Mouse (Mus musculus): ENCODE measurements around the gene Plk3.

Gene Plk3

DNA sequence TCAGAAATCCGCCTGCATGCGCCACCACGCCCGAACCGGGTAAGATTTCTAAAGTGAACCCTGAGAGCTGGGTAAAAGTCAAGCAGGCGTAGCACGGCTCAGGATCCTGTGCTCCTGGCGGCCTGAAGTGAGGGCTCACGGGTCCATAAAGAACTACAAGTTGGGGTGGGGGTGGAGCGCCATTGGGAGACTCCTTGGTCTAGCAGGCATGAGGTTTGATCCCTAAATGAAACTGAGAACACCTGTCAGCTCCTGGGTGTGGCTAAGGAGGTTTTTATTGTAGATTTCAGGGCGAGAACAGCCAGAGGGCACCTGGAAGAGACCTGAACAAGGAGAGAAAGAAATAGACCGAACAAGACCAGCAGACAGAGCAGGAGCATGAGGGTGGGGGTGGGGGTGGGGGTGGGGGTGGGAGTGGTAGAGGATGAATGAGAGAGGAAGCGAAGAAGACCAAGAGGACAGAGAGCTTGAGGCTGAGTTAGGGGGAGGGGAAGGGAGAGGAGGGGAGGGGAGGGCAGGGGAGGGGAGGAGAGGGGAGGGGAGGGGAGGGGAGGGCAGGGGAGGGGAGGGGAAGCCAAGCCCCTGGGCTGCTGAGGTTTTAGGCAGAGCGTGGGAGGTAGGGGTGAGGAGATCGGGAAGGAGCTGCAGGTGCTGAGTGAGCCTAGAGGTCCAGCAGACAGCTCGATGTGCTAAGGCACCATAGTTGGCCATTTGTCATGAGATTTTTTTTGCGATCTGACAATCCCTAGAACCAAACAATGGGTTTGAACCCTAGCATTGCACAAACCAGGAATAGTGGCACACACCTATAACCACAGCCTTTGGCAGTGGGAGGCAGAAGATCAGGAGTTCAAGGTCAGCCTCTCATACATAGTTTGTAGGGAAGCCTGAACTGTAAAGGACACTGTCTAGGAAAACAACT is 4.8 kb upstream of the Plk3 start:
- DNase-seq (ENCODE audit: low spot score in 2 of 2), result no peak

DNA sequence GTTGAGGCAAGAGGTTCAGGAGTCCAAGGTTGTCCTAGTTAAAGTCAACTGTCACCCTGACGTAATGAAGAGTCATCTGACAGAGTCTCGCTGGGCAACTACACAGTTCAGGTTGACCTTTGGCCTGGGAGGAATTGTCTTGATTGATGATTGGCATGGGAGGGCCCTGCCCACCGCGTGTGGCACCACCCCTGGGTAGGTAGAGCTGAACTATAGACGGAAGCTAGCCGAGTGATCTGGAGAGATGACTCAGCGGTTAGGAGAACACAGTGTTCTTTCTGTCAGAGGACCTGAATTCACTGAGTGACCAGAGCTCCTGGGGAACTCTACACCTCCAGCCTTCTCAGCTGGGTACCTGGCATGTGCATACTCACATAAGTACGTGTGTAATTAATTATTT is 2.3 kb upstream of the Plk3 start:
- DNase-seq (ENCODE audit: low spot score in 2 of 2), result peak in 1 of 2 experiments; percentile 65

DNA sequence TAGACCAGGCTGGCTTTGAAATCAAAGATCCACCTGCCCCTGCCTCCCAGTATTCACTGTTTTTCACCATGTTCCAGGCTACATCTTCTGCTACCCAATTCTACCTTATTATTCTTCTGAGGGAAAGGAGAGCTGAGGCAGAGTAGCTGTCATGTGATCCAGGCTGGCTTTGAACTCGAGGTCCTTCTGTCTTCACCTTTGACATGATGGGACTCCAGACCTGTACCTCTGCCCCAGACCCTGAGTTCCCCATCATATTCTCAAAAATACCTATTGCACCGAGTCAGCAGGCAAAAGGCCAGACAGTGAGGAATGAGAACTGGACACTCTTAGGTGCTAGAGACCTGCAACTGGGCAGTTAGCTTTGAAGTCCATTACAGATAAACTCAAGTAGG is 835 bp upstream of the Plk3 start:
- no peak for DNase-seq (ENCODE audit: low spot score in 2 of 2)

DNA sequence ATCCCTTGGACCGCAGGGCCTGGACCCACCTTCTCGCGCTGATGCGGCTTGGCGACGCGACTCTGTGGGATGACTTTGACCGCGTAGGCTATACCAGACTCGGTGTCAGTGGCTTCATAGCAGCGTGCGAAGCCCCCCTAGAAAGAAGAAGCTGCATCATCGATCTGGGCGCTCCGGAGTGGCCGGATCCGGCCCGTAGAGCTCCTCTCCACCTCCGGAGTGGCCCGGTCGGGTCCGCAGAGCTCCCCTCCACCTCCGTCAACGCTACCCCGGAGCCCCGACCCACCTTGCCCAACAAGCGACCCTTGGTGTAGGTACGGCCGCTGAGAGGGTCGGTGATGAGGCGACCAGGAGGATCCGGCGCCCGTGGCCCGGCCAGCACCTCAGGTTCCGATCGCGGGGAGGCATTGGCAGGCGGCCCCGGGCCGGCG is 382 bp downstream of the Plk3 start:
- DNase-seq (ENCODE audit: low spot score in 2 of 2), result no peak

DNA sequence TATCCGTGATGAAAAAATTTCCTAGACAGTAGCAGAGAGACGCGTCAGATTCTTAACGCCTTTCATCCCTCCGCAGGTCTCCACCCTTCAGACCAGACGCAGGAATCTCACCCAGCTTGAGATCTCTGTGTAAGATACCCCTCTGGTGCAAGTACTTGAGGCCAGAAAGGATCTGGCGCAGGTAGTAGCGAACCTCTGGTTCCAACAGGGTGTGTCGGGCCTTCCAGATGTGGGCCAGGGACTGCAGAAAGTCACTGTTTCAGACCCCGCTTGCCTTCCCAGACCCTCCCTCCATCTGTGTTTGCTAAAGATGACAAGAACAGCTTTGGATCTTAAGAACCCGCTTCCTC is 994 bp downstream of the Plk3 start:
- no peak for DNase-seq (ENCODE audit: low spot score in 2 of 2)

DNA sequence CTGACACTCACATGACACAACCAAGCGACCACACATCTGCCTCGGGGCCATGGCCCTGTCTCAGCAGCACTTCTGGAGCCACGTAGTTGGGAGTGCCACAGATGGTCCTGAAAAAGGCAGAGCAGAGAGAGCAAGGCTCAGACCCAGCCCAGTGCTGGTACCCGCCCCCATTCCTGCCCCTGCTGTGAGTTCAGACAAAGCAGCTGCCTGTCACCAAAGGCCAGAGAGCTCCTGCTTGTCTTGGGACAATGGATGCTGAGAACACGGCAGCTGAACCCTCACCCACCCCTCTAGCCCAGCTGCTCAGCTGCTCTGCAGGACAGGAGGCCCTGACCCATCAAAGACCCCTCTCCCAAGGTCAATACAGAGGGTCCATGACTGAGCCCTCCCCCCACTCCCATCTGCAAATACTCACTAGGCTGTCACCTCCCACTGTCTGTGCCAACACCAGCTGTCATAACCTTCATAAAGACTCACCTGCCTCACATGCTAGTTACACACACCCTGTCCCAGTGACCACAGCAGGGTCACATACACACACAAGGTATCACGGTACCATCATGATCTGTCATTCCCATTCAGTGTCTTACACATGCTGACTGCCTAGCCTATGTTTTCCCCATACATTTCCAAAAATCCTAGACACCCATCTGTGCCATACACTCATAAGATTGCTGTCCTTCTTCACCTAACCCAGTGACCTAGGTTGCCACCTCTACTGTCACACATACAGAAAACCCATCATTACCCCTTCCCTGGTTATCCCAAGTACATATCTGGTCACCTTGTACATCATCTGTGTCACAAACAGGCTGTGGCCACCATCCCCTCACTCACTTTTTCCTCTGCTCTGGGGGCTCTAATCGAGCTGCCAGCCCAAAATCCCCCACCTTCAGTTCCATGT is 1.6 kb downstream of the Plk3 start:
- no peak for DNase-seq (ENCODE audit: low spot score in 2 of 2)

DNA sequence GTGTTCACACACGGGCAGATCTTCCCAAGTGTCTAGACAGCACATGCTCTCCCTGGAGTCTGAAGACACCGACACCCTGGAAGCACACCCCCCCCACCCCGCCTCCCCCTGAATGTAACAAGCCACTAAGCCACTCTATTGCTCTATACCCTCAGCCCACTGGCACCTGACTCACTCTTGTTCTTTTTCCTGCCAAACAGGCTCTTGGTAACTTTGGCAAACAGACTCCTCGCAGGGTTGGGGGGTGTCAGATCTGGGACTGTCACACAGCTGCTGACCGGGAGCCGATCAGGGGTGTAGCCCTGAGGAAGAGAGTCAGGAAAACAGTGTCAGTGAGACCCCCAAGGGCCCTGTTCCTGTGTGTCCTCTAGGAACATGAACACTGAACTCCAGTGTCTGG is 2.6 kb downstream of the Plk3 start:
- DNase-seq (ENCODE audit: low spot score in 2 of 2), result peak in 1 of 2 experiments; percentile 52

DNA sequence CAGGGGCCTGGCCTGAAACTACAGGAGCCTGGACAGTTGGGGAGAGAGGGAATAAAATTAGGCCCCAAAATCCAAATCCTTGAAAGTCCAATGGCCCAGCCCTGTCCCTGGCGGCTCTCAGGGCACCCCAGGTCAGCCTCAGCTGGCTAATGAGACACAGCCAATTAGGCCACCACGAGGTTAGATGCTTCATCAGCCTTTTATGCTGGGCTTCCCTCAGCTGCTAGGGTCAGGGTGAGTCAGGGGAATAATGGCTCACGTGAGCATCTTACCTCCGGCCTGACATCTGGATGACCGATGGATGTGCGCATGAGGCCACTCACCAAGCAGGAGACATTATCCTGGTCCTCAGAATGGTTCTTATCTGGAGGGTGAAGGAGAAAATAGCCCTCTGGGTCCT is 3.0 kb downstream of the Plk3 start:
- DNase-seq (ENCODE audit: low spot score in 2 of 2), result no peak

DNA sequence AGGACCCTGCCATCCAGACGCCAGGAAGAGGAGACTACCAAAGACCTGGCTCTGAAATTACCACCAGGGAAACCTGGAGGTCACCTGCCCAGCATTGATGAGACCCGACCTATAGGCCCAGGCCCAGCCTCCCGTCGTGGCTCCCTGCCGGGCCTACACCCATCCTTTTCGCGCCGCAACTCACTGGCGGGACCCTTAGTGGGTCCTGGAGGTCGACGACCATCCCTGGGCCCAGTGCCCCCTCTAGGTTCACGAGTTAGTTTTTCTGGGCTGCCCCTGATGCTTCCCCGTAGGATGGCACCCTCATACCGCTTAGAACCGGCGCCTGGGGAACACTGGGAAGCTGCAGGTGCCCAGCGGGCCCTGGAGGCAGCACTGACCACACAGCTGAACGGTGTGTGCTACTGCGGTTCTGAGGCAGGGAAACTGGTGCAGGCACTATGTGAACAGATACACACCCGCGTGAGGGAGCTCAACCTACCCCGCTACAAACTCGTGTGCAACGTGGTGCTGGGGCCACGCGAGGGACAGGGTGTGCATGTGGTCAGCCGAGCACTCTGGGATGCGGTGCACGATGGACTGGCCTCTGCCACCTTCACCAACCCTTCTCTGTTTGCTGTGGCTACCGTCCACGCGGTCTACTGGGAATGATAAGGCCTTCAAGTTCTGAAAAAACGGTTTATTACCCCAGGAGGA is 5.6 kb downstream of the Plk3 start:
- DNase-seq (ENCODE audit: low spot score in 2 of 2), result no peak

DNA sequence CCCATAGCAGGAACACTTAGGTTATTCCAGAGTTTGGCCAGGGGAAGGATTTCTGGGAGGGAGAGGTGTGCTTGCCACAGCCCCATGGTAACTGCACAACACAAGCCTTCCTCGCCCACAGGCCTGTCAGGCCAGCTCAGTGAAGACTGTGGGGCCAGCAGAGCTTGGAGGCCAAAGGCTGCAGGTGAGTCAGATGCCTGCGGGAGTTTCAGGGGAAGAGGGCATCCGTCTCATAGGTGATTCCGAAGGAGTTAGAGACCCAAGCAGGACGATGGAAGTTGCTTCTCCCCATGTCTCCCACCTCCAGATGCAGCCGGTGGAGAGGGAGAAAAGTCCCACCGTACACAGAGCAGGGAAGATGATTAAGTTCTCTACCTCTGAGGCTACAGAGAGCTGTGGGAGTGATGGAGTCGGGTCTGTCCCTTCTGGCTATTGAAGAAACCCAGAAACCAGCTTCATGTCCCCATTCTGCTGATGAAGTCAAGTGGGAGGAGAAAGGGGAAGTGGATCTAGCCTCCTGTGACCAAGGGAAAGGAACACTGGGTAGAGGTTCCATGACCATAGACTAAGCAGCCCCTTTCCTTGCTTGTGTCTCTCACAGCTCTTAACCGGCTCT is 7.0 kb downstream of the Plk3 start, which contains the start of gene Tctex1d4:
Gene Tctex1d4 (plus strand): TSS at position 120 of the 616 bp plus-strand sequence.
- peak in 1 of 2 experiments; percentile 70 for DNase-seq (ENCODE audit: low spot score in 2 of 2)

DNA sequence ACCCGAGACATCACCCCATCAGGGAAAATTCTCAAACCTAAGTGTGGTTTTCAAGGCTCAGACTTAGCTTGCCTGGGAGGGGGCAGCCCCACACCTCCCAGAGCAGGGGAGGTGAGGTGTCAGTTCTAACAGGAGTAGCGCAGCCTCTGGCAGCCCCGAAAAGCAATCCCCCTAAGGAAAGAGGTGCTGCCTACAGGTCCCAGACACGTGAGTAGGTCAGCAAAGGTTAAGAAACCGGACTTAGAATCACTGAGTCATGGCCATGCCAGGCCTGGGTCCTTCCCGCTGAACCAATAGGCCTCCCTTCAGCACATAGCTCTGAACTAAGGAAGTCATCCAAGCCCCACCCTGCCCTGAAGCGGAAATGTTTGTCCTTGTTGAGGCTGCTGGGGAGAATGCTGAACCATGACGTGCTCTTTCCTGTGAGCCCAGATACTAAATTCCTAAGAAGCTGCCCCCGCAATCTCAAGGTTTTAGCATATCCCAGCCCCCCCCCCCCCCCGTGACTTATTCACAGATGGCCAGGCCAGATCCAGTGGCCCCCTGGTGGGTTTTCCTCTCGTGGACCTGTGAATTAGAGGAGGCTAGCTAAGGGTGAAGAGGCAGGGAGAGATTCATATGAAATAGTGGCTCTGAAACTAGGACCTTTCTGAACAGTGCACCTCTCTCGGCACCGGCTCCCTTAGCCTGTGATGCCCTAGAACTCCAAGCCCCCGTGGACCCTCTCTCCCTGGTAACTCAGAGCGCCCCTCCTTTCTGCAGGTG is 7.7 kb downstream of the Plk3 start:
- peak; percentile 64 to 86 for DNase-seq (ENCODE audit: low spot score in 2 of 2)

DNA sequence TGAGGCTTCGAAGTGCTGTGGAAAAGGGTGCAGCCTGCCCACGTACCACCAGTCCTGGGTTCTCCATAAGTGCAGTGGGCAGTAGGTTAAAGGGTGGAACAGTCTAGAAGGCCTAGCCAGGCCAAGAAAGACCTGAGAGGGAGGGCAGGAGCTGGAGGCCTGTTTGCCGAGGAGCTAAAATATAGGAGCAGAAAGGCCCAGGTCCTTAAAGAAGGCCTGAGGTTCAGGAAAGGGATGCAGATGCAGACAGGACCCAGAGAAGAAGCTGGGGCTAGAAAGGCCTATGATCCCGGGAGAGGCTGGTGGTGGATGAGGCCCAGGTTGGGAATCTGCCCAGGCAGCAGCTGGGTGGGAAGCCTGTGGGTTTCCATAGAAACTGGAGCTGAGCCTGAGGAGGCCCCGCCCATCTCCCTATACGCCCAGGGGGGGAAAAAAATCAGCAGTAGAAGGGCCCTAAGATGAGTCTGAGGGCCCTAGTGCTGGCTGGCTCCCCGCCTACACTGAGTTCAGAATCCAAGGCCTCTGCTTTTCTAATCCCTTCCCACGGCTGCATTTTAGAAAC is 8.3 kb downstream of the Plk3 start, which contains the start of gene Btbd19:
Gene Btbd19 (minus strand): TSS at position 378 of the 562 bp plus-strand sequence.
- DNase-seq (ENCODE audit: low spot score in 2 of 2), result peak in 1 of 2 experiments; percentile 77

DNA sequence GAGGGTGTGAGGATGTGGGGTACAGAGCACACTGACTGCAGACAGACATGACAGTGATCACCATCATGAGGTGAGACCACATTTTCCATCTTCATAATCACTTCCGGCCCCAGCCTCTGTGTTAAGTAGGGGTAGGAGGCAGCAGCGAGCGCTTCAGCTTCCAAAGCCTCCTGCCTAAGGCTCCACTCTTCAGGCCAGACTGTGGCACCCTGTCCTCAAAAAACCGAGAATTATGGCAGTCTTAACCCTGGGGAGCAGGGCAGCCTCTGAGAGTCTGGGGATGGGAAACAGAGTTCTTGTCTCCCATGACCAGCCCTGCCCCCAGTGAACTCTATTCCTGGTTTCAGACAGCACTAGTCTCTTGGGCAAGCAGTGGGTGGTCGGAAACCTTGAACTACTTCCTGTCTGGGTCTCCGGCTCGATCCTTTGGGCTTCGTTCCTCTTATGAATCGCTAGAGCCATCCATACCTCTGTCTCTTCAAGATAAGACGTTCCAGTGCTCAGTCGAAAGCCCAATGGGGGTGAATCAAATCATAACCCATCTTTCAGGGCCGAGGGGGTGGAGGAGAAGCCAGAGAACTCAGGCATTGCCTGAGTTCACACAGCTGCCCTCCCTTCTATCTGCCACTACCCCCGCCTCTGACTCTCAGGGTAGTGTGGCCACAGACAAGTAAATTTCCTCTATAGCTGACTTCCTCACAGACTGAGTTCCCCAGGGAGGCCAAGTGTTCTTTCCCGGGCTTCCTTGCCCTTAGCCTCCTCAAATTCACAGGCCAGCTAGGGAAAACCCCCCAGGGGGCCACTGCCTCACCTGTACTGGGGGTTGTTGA is 9.0 kb downstream of the Plk3 start:
- no peak for DNase-seq (ENCODE audit: low spot score in 2 of 2)

DNA sequence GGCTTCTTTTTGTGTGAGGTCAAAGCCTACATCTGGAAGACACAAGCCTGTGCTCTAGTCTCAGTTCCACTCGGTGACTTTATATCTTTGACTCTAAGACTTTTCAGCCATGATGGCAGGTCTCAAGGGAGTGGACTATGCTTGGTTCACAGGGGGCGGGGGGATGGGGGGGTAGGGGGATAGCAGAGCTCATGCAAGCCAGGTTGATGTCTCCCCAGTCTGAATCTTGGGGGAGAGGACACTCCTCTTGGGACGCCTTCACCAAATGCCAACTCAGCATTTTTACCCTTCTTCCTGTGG is 9.6 kb downstream of the Plk3 start:
- no peak for DNase-seq (ENCODE audit: low spot score in 2 of 2)

DNA sequence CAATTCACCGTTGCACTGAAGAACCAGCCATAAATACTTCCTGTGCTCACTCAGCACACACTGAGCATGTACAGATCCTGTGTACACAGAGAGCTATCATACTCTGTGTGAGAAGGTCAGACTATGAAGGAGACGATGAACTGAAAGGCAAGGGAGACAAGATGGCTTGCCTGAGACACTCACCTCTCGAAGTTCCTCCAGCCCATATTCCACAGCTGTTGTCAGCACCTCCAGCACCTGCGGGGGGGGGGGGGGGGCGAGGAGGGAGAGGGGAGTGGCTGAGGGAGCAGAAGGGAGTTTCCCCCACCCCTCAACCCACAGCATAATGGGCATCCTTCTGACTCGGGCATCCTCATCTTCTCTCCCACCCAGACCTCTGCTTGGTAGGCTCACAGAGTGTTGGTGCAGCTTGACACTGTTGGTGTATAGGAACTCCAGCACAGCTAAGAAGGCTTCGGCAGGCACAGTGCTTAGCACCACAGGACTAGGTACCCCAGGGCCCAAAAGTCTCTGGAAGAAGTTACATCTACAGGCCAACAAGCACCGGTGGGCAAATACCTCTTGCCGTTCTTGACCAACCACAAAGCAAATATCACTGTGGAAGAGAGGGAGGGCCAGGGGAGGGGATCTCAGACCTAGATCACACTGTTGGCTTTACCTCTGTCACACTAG is 10.1 kb downstream of the Plk3 start:
- DNase-seq (ENCODE audit: low spot score in 2 of 2), result no peak

DNA sequence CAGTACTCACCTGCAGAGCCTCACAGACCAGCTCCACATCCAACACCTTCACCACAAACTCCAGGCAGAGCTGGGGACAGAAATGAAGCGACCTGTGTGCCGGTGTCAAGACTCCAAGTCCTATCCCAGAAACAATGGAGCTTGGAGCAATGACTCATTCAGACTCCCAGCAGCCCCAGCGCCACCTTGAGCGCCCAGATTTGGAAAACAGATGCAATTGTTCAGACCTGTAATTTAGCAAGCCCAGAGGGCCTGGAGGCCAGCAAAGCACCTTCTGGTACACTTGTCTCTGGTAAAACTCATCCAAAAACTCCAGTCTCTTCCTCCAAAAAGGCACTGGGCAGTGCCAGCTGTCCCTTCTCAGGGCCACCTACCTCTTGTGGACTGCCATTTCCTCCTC is 11.6 kb downstream of the Plk3 start:
- DNase-seq (ENCODE audit: low spot score in 2 of 2), result no peak

DNA sequence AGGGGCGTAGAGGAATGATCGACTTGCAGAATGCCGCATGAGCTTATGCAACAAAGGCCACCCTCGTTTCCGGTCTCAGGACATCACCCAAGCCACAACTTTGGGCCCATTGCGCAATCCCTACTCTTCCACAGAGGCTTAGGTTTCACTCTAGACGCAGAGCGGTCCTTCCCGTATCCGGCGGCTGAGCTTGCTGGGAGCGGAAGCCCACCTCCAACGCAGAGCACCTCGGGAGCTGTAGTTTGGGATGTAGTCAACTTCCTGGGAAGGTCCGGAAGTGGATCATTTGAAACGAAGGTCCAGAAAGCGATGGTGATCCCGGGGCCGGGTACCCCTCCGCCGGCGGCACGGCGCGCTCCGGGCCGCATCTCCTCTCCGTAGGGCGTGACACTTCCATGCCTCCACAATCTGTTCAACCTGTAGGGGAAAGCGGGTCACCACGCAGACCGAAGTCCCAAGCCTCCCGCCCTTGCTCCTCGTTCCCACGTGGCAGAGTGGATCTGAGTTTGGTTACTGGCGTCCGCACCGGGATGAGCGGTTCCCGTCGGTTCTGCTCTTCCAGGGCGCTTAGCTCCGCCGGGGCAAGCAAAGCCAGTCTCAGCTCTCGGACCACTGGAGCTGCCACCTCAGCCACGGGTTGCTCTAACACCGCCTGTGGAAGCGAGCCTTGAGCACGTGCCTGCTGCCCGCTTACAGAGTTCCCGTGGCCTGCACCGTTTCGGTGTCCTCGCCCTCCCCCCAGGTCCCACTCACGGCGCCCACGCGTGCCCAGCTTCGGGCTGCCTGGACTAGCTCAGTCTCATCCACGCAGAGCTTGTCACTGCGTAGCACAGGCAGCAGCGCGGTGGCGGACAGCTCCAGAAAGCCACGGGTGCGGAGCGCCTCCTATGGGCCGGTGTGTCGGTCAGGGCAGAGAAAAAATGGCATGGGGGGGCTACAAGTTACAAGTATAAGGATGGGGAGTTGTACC is 13.0 kb downstream of the Plk3 start:
- peak; percentile 81 to 96 for DNase-seq (ENCODE audit: low spot score in 2 of 2)

DNA sequence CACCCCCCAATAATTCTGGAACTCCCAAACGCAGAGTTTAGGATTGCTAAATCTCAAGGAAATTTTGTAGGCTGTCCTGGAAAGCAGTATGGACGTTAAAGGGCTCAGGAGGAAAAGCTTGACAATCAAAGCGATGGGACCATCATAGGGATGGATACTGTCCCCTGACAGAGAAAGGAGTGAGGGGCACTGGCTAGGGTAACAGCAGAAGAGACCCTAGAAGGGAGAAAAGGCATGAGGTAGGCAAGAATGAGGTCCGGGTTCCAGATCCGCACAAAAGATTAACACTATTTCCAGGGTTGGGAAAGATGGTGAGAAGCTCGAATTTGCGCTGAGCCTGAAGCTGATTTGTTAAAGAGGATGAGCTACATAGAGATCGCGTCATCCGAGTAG is 13.7 kb downstream of the Plk3 start:
- no peak for DNase-seq (ENCODE audit: low spot score in 2 of 2)

Measured in urinary bladder, adult 18-20 months (tissue).